Mouse (Mus musculus): Measurements from ENCODE around the gene Kcnip1. TPM values are rescaled to one million over a fixed set of nuclear protein-coding genes. Genes with fewer than 3 reads are reported as not detected.
A peak's percentile ranks its signal among the peaks of the same experiment; 100 is the strongest.

The Kcnip1 gene
- total and polyA plus RNA-seq, 3 experiments: 0.04 to 0.17 TPM; not detected in 1

- TF ChIP-seq TBP (conservative IDR thresholded peaks at IDR 0.05; ENCODE audit: low read depth, low read length): no peak
- 0 out of 2 replicates have a peak, but pooled peaks have one; percentile 30 for TF ChIP-seq EP300 (IDR thresholded peaks at IDR 0.05; ENCODE audit: low read length)
- TF ChIP-seq E2F4 (IDR thresholded peaks at IDR 0.05; ENCODE audit: insufficient replicate concordance, low read depth, low read length): no peak
- TF ChIP-seq JUN (IDR thresholded peaks at IDR 0.05; ENCODE audit: insufficient read depth, low read depth, low read length): peak; percentile 78
- 0 out of 2 replicates have a peak, but pooled peaks have one; percentile 8 for TF ChIP-seq NRF1 (IDR thresholded peaks at IDR 0.05; ENCODE audit: low read depth, low read length)
- TF ChIP-seq SIN3A (IDR thresholded peaks at IDR 0.05; ENCODE audit: low read length): peak; percentile 52; the same call in 1 of the 2 replicates
- TF ChIP-seq CHD2 (IDR thresholded peaks at IDR 0.05; ENCODE audit: low read length): no peak
- TF ChIP-seq HCFC1 (IDR thresholded peaks at IDR 0.05; ENCODE audit: low read depth, low read length): no peak
- TF ChIP-seq ZC3H11A (IDR thresholded peaks at IDR 0.05; ENCODE audit: low read depth, low read length): no peak
- TF ChIP-seq USF1 (IDR thresholded peaks at IDR 0.05; ENCODE audit: low read depth, low read length): no peak
- no peak for TF ChIP-seq USF2 (conservative IDR thresholded peaks at IDR 0.05; ENCODE audit: low read depth, low read length)
- TF ChIP-seq POLR2A (IDR thresholded peaks at IDR 0.05; ENCODE audit: low read depth, low read length): no peak
- no peak for TF ChIP-seq JUND (conservative IDR thresholded peaks at IDR 0.05; ENCODE audit: low read depth, low read length)
- TF ChIP-seq IRF4 (IDR thresholded peaks at IDR 0.05; ENCODE audit: low read depth, low read length): peak; percentile 61; the same call in 1 of the 2 replicates
- no peak for TF ChIP-seq MYC (IDR thresholded peaks at IDR 0.05; ENCODE audit: low read depth, low read length)
- peak; percentile 90 for TF ChIP-seq ETS1 (conservative IDR thresholded peaks at IDR 0.05; ENCODE audit: low read depth, low read length)
- TF ChIP-seq NELFE (IDR thresholded peaks at IDR 0.05; ENCODE audit: low read depth, low read length): no peak
- TF ChIP-seq ZKSCAN1 (IDR thresholded peaks at IDR 0.05; ENCODE audit: borderline replicate concordance, low read depth, low read length): no peak
- TF ChIP-seq SMC3 (IDR thresholded peaks at IDR 0.05; ENCODE audit: low read depth, low read length): no peak
- TF ChIP-seq BHLHE40 (IDR thresholded peaks at IDR 0.05; ENCODE audit: low read depth, low read length): peak; percentile 38
- TF ChIP-seq PAX5 (IDR thresholded peaks at IDR 0.05; ENCODE audit: low read length): no peak
- no peak for TF ChIP-seq RAD21 (IDR thresholded peaks at IDR 0.05; ENCODE audit: low read depth, low read length)
- TF ChIP-seq KAT2A (IDR thresholded peaks at IDR 0.05; ENCODE audit: insufficient replicate concordance, low read length): no peak
- TF ChIP-seq CTCF (conservative IDR thresholded peaks at IDR 0.05 in 1 of 2, IDR thresholded peaks at IDR 0.05 in 1 of 2; ENCODE audit: low read depth in 2 of 2, low read length in 2 of 2): no peak
- TF ChIP-seq ELF1 (IDR thresholded peaks at IDR 0.05; ENCODE audit: low read depth, low read length): peak; percentile 35
- TF ChIP-seq MAZ (IDR thresholded peaks at IDR 0.05; ENCODE audit: low read depth, low read length): no peak
- TF ChIP-seq ZNF384 (IDR thresholded peaks at IDR 0.05; ENCODE audit: low read depth, low read length): no peak
- TF ChIP-seq RCOR1 (conservative IDR thresholded peaks at IDR 0.05; ENCODE audit: low read depth, low read length): no peak
- 0 out of 2 replicates have a peak, but pooled peaks have one; percentile 7 for TF ChIP-seq MAX (IDR thresholded peaks at IDR 0.05; ENCODE audit: low read length)
- TF ChIP-seq ZMIZ1 (IDR thresholded peaks at IDR 0.05; ENCODE audit: low read depth, low read length): peak; percentile 50; the same call in 1 of the 2 replicates
- TF ChIP-seq UBTF (IDR thresholded peaks at IDR 0.05; ENCODE audit: low read depth, low read length): no peak
- TF ChIP-seq MXI1 (IDR thresholded peaks at IDR 0.05; ENCODE audit: low read depth, low read length): peak; percentile 44; the same call in 1 of the 2 replicates
- TF ChIP-seq MEF2A (IDR thresholded peaks at IDR 0.05; ENCODE audit: borderline replicate concordance, low read depth, low read length): no peak
- peak; percentile 35; the same call in 1 of the 2 replicates for TF ChIP-seq TCF12 (IDR thresholded peaks at IDR 0.05; ENCODE audit: low read depth, low read length)
- TF ChIP-seq GABPA (IDR thresholded peaks at IDR 0.05; ENCODE audit: insufficient replicate concordance, low read depth, low read length): no peak
- TF ChIP-seq POLR2AphosphoS2 (IDR thresholded peaks at IDR 0.05; ENCODE audit: low read depth, low read length): no peak
- peak; percentile 67; the same call in 1 of the 2 replicates for TF ChIP-seq CHD1 (IDR thresholded peaks at IDR 0.05; ENCODE audit: low read depth, low read length)
- TF ChIP-seq MAFK (IDR thresholded peaks at IDR 0.05; ENCODE audit: insufficient replicate concordance, low read length): no peak
- Histone ChIP-seq H3K27ac (ENCODE audit: insufficient read depth, low read depth) (peak overlapping the region; percentile 40; the same call in 1 of the 2 replicates), H3K4me2 (ENCODE audit: insufficient read depth, low read depth, poor library complexity, severe bottlenecking) (no peak overlapping the region), H3K9me3 (replicated peaks; ENCODE audit: low read length) (no peaks in the 10 kb centered on the region), H3K79me2 (replicated peaks; ENCODE audit: control insufficient read depth, extremely low read depth, insufficient read depth, poor library complexity, severe bottlenecking) (no peaks in the 10 kb centered on the region), H3K9ac (ENCODE audit: insufficient read depth, low read depth) (no peak overlapping the region), H3K4me3 (replicated peaks in 1 of 3; ENCODE audit: low read depth in 2 of 3, low read length in 2 of 3, poor library complexity in 1 of 3) (no peak overlapping the region), H3K4me1 (ENCODE audit: control insufficient read depth in 1 of 2, insufficient read depth in 2 of 2) (peaks cover 46 to 53% of the 10 kb centered on the region in 2 experiments), H3K36me3 (replicated peaks in 1 of 2; ENCODE audit: control insufficient read depth in 1 of 2, insufficient read depth in 1 of 2, low read length in 1 of 2) (no peaks in the 10 kb centered on the region), H3K27me3 (replicated peaks) (no peaks in the 10 kb centered on the region)
- DNase-seq (ENCODE audit: extremely low read depth): peak; percentile 67
- dilution Hi-C loops (cut with MboI; ENCODE audit: extremely low pct_ligation_motif_present, extremely low pct_unique_long_range_greater_than_20kb, low sequenced_read_pairs): no loop called here
- in situ Hi-C loops (cut with MboI; ENCODE audit: low pct_ligation_motif_present, low pct_unique_long_range_greater_than_20kb, low sequenced_read_pairs): no loop called here
These were observed 43.1 kb upstream of the Kcnip1 start for GRCm38 (mm10) chr11:34035909-34036658.
